Mouse (Mus musculus) spleen, adult 2 months (tissue): ENCODE measurements around the gene Isoc2b. TPM values are rescaled to one million over a fixed set of nuclear protein-coding genes. Genes with fewer than 3 reads are reported as not detected.

Experiments
- DNase-seq, 2 experiments: peaks; one replicate each; pipeline versions ENCODE4 v3.0.0 to v3.0.0-alpha.2; 2012 to 2021; ENCODE audit warnings: low spot score in 2 of 2, low read depth in 1 of 2
- H3K27ac ChIP-seq: fragments of 200-500 bp; 2 replicates; pipeline ENCODE4 v1.5.1; 2012; ENCODE audit warnings: low read length, inconsistent platforms; ENCODE audit not compliant: insufficient read depth
- H3K27me3 ChIP-seq: fragments of 200-500 bp; 2 replicates; pipeline ENCODE4 v1.6.1; 2012; ENCODE audit warnings: mild to moderate bottlenecking, moderate library complexity, low read length, inconsistent platforms; ENCODE audit not compliant: control insufficient read depth, insufficient read depth
- H3K36me3 ChIP-seq: fragments of 200-500 bp; 2 replicates; pipeline ENCODE4 v1.6.1; 2012; ENCODE audit warnings: mild to moderate bottlenecking, low read length, inconsistent platforms; ENCODE audit not compliant: control insufficient read depth, insufficient read depth
- H3K4me1 ChIP-seq: fragments of 200-500 bp; 2 replicates; pipeline ENCODE4 v1.6.1; 2011; ENCODE audit warnings: inconsistent platforms; ENCODE audit not compliant: control insufficient read depth, insufficient read depth, insufficient read length
- H3K4me3 ChIP-seq: fragments of 200-500 bp; 2 replicates; pipeline ENCODE4 v1.5.1; 2011; ENCODE audit warnings: mild to moderate bottlenecking, inconsistent platforms; ENCODE audit not compliant: insufficient read depth, insufficient read length; ENCODE audit errors: extremely low read depth
- CTCF ChIP-seq: fragments of 200-500 bp; IDR thresholded peaks from 2 replicates; pipeline ENCODE4 v1.5.1; 2011; ENCODE audit warnings: mild to moderate bottlenecking, inconsistent platforms; ENCODE audit not compliant: insufficient read depth, insufficient read length, insufficient replicate concordance; ENCODE audit errors: extremely low read depth
- POLR2A ChIP-seq: fragments of 200-500 bp; IDR thresholded peaks from 2 replicates; pipeline ENCODE4 v1.6.1; 2011; ENCODE audit warnings: low read depth, low read length, inconsistent platforms
- WGBS: fragments of 180-500 bp; shearing (Covaris S2); methylation state at CpG from one replicate; pipeline ENCODE4 v1.1.7; 2018; 5-methylcytosine and 5-hydroxymethylcytosine counted together
- polyA plus RNA-seq: library from polyadenylated mRNA; depleted of rRNA; stranded (reverse); fragments of >200 nt; gene quantifications from 2 replicates; pipeline ENCODE4 v1.2.3, GENCODE M21; 2012; rRNA removed

Gene Isoc2b
- polyA plus RNA-seq, 1 experiment, result 7.2 TPM

DNA sequence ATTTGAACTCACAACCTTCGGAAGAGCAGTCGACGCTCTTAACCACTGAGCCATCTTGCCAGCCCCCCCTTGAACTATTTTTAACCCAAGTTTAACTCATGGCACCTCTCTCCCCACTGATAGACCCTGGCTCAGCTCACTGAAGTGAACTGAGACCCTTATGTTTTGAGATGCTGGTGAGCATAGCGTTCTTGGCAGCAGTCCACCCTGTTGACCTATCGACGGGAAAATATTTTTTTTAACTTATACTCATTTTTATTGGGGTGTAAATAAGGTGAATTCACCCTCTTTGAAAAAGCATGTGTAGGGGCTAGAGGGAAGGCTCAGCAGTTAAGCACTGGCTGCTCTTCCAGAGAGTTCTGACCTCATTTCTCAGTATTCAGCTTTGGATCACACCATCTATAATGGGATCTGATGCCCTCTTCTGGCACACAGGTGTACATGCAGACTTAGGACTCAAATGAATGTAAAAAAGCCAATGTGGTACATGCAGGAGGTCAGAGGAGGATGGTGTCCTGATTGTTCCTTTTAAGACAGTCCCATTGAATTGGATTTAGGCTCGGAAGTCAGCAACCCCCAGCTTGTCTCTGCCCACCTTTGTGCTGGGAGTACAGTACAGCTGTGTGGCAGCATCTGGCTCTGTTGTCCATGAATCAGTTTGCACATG lies 74.2 kb downstream of the Isoc2b start:
- Histone ChIP-seq H3K4me1 (peaks cover 6% of the 10 kb centered on the region; the same call in 1 of the 2 replicates), H3K4me3 (no peak overlapping the region), H3K36me3 (peaks cover 19% of the 10 kb centered on the region), H3K27me3 (no peaks in the 10 kb centered on the region), H3K27ac (no peak overlapping the region)
- WGBS, result 82% methylated on average over 7 of the region's 7 CpGs
- TF ChIP-seq CTCF (peak; percentile 16; the same call in 1 of the 2 replicates), POLR2A (no peak)
- no peak for DNase-seq

Other genes starting within 250 kb of the Isoc2b start
- gene Tmem86b, start 238.8 kb downstream of the Isoc2b start, polyA plus RNA-seq, result 31.9 and 32.7 TPM in 2 replicates
- gene Ppp6r1, start 211.2 kb downstream of the Isoc2b start, polyA plus RNA-seq, result 136 and 159 TPM in 2 replicates
- 32.2 and 37.3 TPM in 2 replicates for gene Hspbp1, start 185.2 kb downstream of the Isoc2b start, polyA plus RNA-seq
- 0.84 and 1.3 TPM in 2 replicates for gene Brsk1, start 179.7 kb downstream of the Isoc2b start, polyA plus RNA-seq
- gene Tmem150b, start 145.0 kb downstream of the Isoc2b start, polyA plus RNA-seq, result 3.8 and 3.9 TPM in 2 replicates
- 105 and 138 TPM in 2 replicates for gene Kmt5c, start 130.1 kb downstream of the Isoc2b start, polyA plus RNA-seq
- 14.5 and 44.8 TPM in 2 replicates for gene Cox6b2, start 117.2 kb downstream of the Isoc2b start, polyA plus RNA-seq
- gene Fam71e2, start 99.0 kb downstream of the Isoc2b start, polyA plus RNA-seq, result not detected in 2 replicates
- gene Il11, start 87.4 kb downstream of the Isoc2b start, polyA plus RNA-seq, result 0.09 and 0.23 TPM in 2 replicates
- gene Tmem190, start 87.3 kb downstream of the Isoc2b start, polyA plus RNA-seq, result not detected in 2 replicates
- 17.5 and 34.9 TPM in 2 replicates for gene Tmem238, start 80.6 kb downstream of the Isoc2b start, polyA plus RNA-seq
- gene Rpl28, start 77.4 kb downstream of the Isoc2b start, polyA plus RNA-seq, result 316 and 418 TPM in 2 replicates
- 167 and 175 TPM in 2 replicates for gene Ube2s, start 57.7 kb downstream of the Isoc2b start, polyA plus RNA-seq
- 0.16 and 0.23 TPM in 2 replicates for gene Shisa7, start 25.6 kb downstream of the Isoc2b start, polyA plus RNA-seq
- 14.5 and 15.3 TPM in 2 replicates for gene Isoc2a, start 6.9 kb upstream of the Isoc2b start, polyA plus RNA-seq
- gene Gm36210, start 36.3 kb upstream of the Isoc2b start, polyA plus RNA-seq, result 0.08 TPM in 1 of 2 replicates, not detected in the other
- 19.2 and 26.9 TPM in 2 replicates for gene Zfp628, start 45.0 kb upstream of the Isoc2b start, polyA plus RNA-seq
- gene Nat14, start 51.8 kb upstream of the Isoc2b start, polyA plus RNA-seq, result 2.8 and 3.2 TPM in 2 replicates
- 1.7 and 1.8 TPM in 2 replicates for gene Ssc5d, start 55.5 kb upstream of the Isoc2b start, polyA plus RNA-seq
- gene Sbk2, start 94.1 kb upstream of the Isoc2b start, polyA plus RNA-seq, result 1.9 TPM in 2 replicates
- 0.05 and 0.06 TPM in 2 replicates for gene Sbk3, start 100.9 kb upstream of the Isoc2b start, polyA plus RNA-seq
- 30.2 and 39.9 TPM in 2 replicates for gene Zfp579, start 125.9 kb upstream of the Isoc2b start, polyA plus RNA-seq
- 24.2 and 32.0 TPM in 2 replicates for gene Zfp524, start 144.2 kb upstream of the Isoc2b start, polyA plus RNA-seq
- gene Fiz1, start 144.4 kb upstream of the Isoc2b start, polyA plus RNA-seq, result 26.8 and 33.2 TPM in 2 replicates
- 0.12 TPM in 1 of 2 replicates, not detected in the other for gene Gm44973, start 145.2 kb upstream of the Isoc2b start, polyA plus RNA-seq
- 47.9 and 58.4 TPM in 2 replicates for gene Zfp865, start 150.1 kb upstream of the Isoc2b start, polyA plus RNA-seq
- 0.43 and 0.54 TPM in 2 replicates for gene Ccdc106, start 150.3 kb upstream of the Isoc2b start, polyA plus RNA-seq
- gene 4632433K11Rik, start 163.9 kb upstream of the Isoc2b start, polyA plus RNA-seq, result not detected in 2 replicates
- gene Zfp784, start 168.2 kb upstream of the Isoc2b start, polyA plus RNA-seq, result 4.2 and 5.4 TPM in 2 replicates
- gene Zfp580, start 181.3 kb upstream of the Isoc2b start, polyA plus RNA-seq, result 12.7 and 24.9 TPM in 2 replicates
- gene U2af2, start 191.9 kb upstream of the Isoc2b start, polyA plus RNA-seq, result 210 and 216 TPM in 2 replicates
- gene Epn1, start 210.0 kb upstream of the Isoc2b start, polyA plus RNA-seq, result 196 and 257 TPM in 2 replicates
- gene Rfpl4, start 246.7 kb upstream of the Isoc2b start, polyA plus RNA-seq, result not detected in 2 replicates